Mouse (Mus musculus) cerebellum, adult 2 months (tissue): ENCODE measurements around the gene 1700017B05Rik.
"Not testable (repeated sequence)": the region's sequence is repeated elsewhere in the genome, so short reads cannot be mapped to it uniquely, and the experiment has no call there.

Experiments
- CTCF ChIP-seq: fragments of 200-500 bp; IDR thresholded peaks from 2 replicates; pipeline ENCODE4 v1.5.1; 2011; ENCODE audit warnings: low read depth, mild to moderate bottlenecking, control low read depth, low read length, moderate library complexity, borderline replicate concordance; ENCODE audit not compliant: insufficient read depth
- POLR2A ChIP-seq: fragments of 200-500 bp; IDR thresholded peaks from 2 replicates; pipeline ENCODE4 v1.6.1; 2011; ENCODE audit warnings: low read length, control low read depth, borderline replicate concordance; ENCODE audit not compliant: insufficient read depth

- TF ChIP-seq CTCF, POLR2A: not testable (repeated sequence)
Measured at GRCm38 (mm10) chr9:57226628-57227122, 35.7 kb downstream of the 1700017B05Rik start.
